Mouse (Mus musculus): Measurements from ENCODE around the gene Zscan26. TPM values are rescaled to one million over a fixed set of nuclear protein-coding genes. Genes with fewer than 3 reads are reported as not detected.
"Not testable (repeated sequence)": the region's sequence is repeated elsewhere in the genome, so short reads cannot be mapped to it uniquely, and the experiment has no call there.

Gene Zscan26
- total and polyA plus RNA-seq, 3 experiments: 14.2 to 20.9 (median 14.8) TPM

- H3K9ac ChIP-seq (ENCODE audit: insufficient read depth, low read depth): peak overlapping the region; percentile 96; the same call in 1 of the 2 replicates
- H3K4me3 ChIP-seq (replicated peaks in 1 of 3; ENCODE audit: low read depth in 2 of 3, low read length in 2 of 3, poor library complexity in 1 of 3): peak overlapping the region; percentile 69 to 76 (median 75)
Observed at GRCm38 (mm10) chr13:21401166-21401565, 52.4 kb downstream of the Zscan26 start.

GRCm38 (mm10) chr13:21397486-21397885 is 56.0 kb downstream of the Zscan26 start:
- TF ChIP-seq PAX5 (IDR thresholded peaks at IDR 0.05; ENCODE audit: low read length) (no peak), EP300 (IDR thresholded peaks at IDR 0.05; ENCODE audit: low read length) (0 out of 2 replicates have a peak, but pooled peaks have one; percentile 24)
- Histone ChIP-seq H3K27me3 (replicated peaks) (no peaks in the 10 kb centered on the region), H3K4me3 (replicated peaks in 1 of 3; ENCODE audit: low read depth in 2 of 3, low read length in 2 of 3, poor library complexity in 1 of 3) (no peak overlapping the region), H3K9me3 (replicated peaks; ENCODE audit: low read length) (no peaks in the 10 kb centered on the region), H3K79me2 (replicated peaks; ENCODE audit: control insufficient read depth, extremely low read depth, insufficient read depth, poor library complexity, severe bottlenecking) (peaks cover 18% of the 10 kb centered on the region), H3K9ac (ENCODE audit: insufficient read depth, low read depth) (no peak overlapping the region), H3K4me2 (ENCODE audit: insufficient read depth, low read depth, poor library complexity, severe bottlenecking) (no peak overlapping the region), H3K36me3 (replicated peaks in 1 of 2; ENCODE audit: control insufficient read depth in 1 of 2, insufficient read depth in 1 of 2, low read length in 1 of 2) (peaks cover 47 to 75% of the 10 kb centered on the region in 2 experiments), H3K27ac (ENCODE audit: insufficient read depth, low read depth) (no peak overlapping the region), H3K4me1 (ENCODE audit: control insufficient read depth in 1 of 2, insufficient read depth in 2 of 2) (peaks cover 0 to 39% of the 10 kb centered on the region in 2 experiments; a peak in 2 of 4 replicates)
- in situ Hi-C loops (cut with MboI; ENCODE audit: low pct_ligation_motif_present, low pct_unique_long_range_greater_than_20kb, low sequenced_read_pairs) (loop anchor here (25.0 kb wide), 1 partner anchor 315 kb away; the partner anchor contains the start of genes Hist1h2ai, Hist1h2bl, Hist1h2bm and Hist1h3h), dilution Hi-C loops (cut with MboI; ENCODE audit: extremely low pct_ligation_motif_present, extremely low pct_unique_long_range_greater_than_20kb, low sequenced_read_pairs) (no loop called here)
- DNase-seq (ENCODE audit: extremely low read depth): no peak

More at GRCm38 (mm10) chr13:21401166-21401565, 52.4 kb downstream of the Zscan26 start:
- peak overlapping the region; percentile 86 for H3K4me2 ChIP-seq (ENCODE audit: insufficient read depth, low read depth, poor library complexity, severe bottlenecking)
- H3K4me1 ChIP-seq (ENCODE audit: control insufficient read depth in 1 of 2, insufficient read depth in 2 of 2): peaks cover 0 to 42% of the 10 kb centered on the region in 2 experiments; a peak in 2 of 4 replicates
- DNase-seq (ENCODE audit: extremely low read depth): no peak
- no peak overlapping the region for H3K27ac ChIP-seq (ENCODE audit: insufficient read depth, low read depth)
- no peaks in the 10 kb centered on the region for H3K27me3 ChIP-seq (replicated peaks)
- peaks cover 18% of the 10 kb centered on the region for H3K79me2 ChIP-seq (replicated peaks; ENCODE audit: control insufficient read depth, extremely low read depth, insufficient read depth, poor library complexity, severe bottlenecking)
- H3K9me3 ChIP-seq (replicated peaks; ENCODE audit: low read length): no peaks in the 10 kb centered on the region
- dilution Hi-C loops (cut with MboI; ENCODE audit: extremely low pct_ligation_motif_present, extremely low pct_unique_long_range_greater_than_20kb, low sequenced_read_pairs) (no loop called here), in situ Hi-C loops (cut with MboI; ENCODE audit: low pct_ligation_motif_present, low pct_unique_long_range_greater_than_20kb, low sequenced_read_pairs) (loop anchor here (10.0 to 25.0 kb wide), 2 partner anchors 54 to 611 kb away; partner anchors contain the start of genes Prss16 and Zscan26)
- peaks cover 26 to 42% of the 10 kb centered on the region in 2 experiments for H3K36me3 ChIP-seq (replicated peaks in 1 of 2; ENCODE audit: control insufficient read depth in 1 of 2, insufficient read depth in 1 of 2, low read length in 1 of 2)
- TF ChIP-seq BHLHE40 (IDR thresholded peaks at IDR 0.05; ENCODE audit: low read depth, low read length) (no peak), POLR2AphosphoS2 (IDR thresholded peaks at IDR 0.05; ENCODE audit: low read depth, low read length) (no peak), EP300 (IDR thresholded peaks at IDR 0.05; ENCODE audit: low read length) (no peak), MAFK (IDR thresholded peaks at IDR 0.05; ENCODE audit: insufficient replicate concordance, low read length) (no peak), MEF2A (IDR thresholded peaks at IDR 0.05; ENCODE audit: borderline replicate concordance, low read depth, low read length) (no peak), HCFC1 (IDR thresholded peaks at IDR 0.05; ENCODE audit: low read depth, low read length) (no peak), UBTF (IDR thresholded peaks at IDR 0.05; ENCODE audit: low read depth, low read length) (no peak)

- H3K4me3 ChIP-seq (replicated peaks in 1 of 3; ENCODE audit: low read depth in 2 of 3, low read length in 2 of 3, poor library complexity in 1 of 3); H3K79me2 ChIP-seq (replicated peaks; ENCODE audit: control insufficient read depth, extremely low read depth, insufficient read depth, poor library complexity, severe bottlenecking); dilution Hi-C loops (cut with MboI; ENCODE audit: extremely low pct_ligation_motif_present, extremely low pct_unique_long_range_greater_than_20kb, low sequenced_read_pairs); DNase-seq (ENCODE audit: extremely low read depth); H3K9ac ChIP-seq (ENCODE audit: insufficient read depth, low read depth); H3K4me2 ChIP-seq (ENCODE audit: insufficient read depth, low read depth, poor library complexity, severe bottlenecking); H3K27ac ChIP-seq (ENCODE audit: insufficient read depth, low read depth); H3K27me3 ChIP-seq (replicated peaks); H3K9me3 ChIP-seq (replicated peaks; ENCODE audit: low read length): not testable (repeated sequence)
- H3K36me3 ChIP-seq (replicated peaks in 1 of 2; ENCODE audit: control insufficient read depth in 1 of 2, insufficient read depth in 1 of 2, low read length in 1 of 2): peaks cover 58 to 86% of the 10 kb centered on the region in 2 experiments
- peaks cover 0 to 34% of the 10 kb centered on the region in 2 experiments; a peak in 2 of 4 replicates for H3K4me1 ChIP-seq (ENCODE audit: control insufficient read depth in 1 of 2, insufficient read depth in 2 of 2)
- in situ Hi-C loops (cut with MboI; ENCODE audit: low pct_ligation_motif_present, low pct_unique_long_range_greater_than_20kb, low sequenced_read_pairs): loop anchor here (25.0 kb wide), 1 partner anchor 316 kb away; the partner anchor contains the start of genes Hist1h2ai, Hist1h2bl, Hist1h2bm and Hist1h3h
Observed at GRCm38 (mm10) chr13:21396048-21396447, 57.5 kb downstream of the Zscan26 start.
